Mouse (Mus musculus): Measurements from ENCODE around the gene Prb1.
"Not testable (repeated sequence)": the region's sequence is repeated elsewhere in the genome, so short reads cannot be mapped to it uniquely, and the experiment has no call there.

Prb1 gene

GRCm38 (mm10) chr6:132210421-132210820 is at the start of gene Prb1:
Gene Prb1, minus strand, starts transcription at chr6:132210521.
- in situ Hi-C loops (cut with MboI; ENCODE audit: unreplicated experiment in 2 of 2), result not testable (repeated sequence)

All from v-Abl transformed pro-B cells (cell line).